Mouse (Mus musculus): ENCODE results near the gene Tmem54. TPM values are rescaled to one million over a fixed set of nuclear protein-coding genes. Genes with fewer than 3 reads are reported as not detected.
A peak's percentile ranks its signal among the peaks of the same experiment; 100 is the strongest.

The Tmem54 gene
- polyA plus RNA-seq, 1 experiment from 2014 or later = not detected

DNA sequence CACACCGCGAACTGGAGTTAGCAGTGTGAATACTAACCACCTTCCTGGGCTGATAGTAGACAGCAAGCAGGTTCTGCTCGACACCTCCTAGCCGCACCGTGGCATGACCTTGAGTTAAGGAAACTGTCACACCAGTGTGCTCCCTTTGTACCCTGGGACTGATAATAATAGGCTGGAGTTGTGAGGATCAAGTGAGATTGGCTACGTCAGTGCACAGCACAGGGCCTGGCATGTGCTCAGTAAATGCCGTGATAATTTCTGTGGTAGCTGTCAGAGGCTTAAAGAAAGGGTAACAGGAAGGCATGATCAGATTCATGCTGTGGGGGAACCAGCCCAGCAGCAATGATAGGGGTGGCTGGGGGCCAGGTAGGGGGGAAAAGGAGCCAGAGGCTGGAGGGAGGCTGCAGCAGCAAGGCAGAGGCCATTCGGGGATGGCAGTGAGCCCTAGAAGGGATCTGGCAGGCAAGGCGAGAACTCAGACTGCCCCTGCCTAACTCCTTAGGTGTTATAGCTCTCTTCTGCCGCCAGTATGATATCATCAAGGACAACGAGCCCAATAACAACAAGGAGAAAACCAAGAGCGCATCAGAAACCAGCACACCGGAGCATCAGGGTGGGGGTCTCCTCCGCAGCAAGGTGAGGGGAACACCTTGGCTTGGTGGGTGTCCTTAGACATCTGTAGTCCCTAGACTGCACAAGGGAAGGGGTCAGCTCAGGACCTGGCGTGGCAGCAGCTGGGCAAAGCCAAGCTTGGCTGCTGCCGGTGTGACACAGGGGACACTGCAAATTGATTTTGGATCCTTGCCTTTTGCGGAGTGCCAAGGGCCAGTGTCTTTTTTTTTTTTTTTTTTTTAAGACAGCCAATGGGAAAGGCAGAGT, 36.5 kb downstream of the Tmem54 start:
- DNase-seq (ENCODE audit: low spot score) (no peak), ATAC-seq (no peak)

GRCm38 (mm10) chr4:129142439-129143045, 37.2 kb downstream of the Tmem54 start:
- Histone ChIP-seq H3K9me3 (replicated peaks; ENCODE audit: control insufficient read depth, low read length) (no peaks in the 10 kb centered on the region), H3K9ac (ENCODE audit: low read length) (no peak overlapping the region), H3K4me3 (ENCODE audit: low read depth, low read length) (no peak overlapping the region), H3K4me2 (ENCODE audit: low read length) (no peak overlapping the region), H3K36me3 (ENCODE audit: control insufficient read depth, insufficient read depth, low read length) (no peaks in the 10 kb centered on the region), H3K27ac (ENCODE audit: low read depth, low read length) (no peak overlapping the region), H3K27me3 (replicated peaks; ENCODE audit: control insufficient read depth, insufficient read depth, low read length) (peaks cover 11% of the 10 kb centered on the region; the same call in 1 of the 2 replicates), H3K4me1 (ENCODE audit: control insufficient read depth, insufficient read depth, low read length) (peaks cover 16% of the 10 kb centered on the region)
- DNase-seq (ENCODE audit: low spot score) (no peak), ATAC-seq (no peak)
- 88% methylated on average over 11 of the region's 11 CpGs for WGBS

More for the DNA sequence above, 36.5 kb downstream of the Tmem54 start:
- H3K4me1 ChIP-seq (ENCODE audit: control insufficient read depth, insufficient read depth, low read length) = peaks cover 16% of the 10 kb centered on the region
- H3K36me3 ChIP-seq (ENCODE audit: control insufficient read depth, insufficient read depth, low read length) = no peaks in the 10 kb centered on the region
- no peak overlapping the region for H3K9ac ChIP-seq (ENCODE audit: low read length)
- 74% methylated on average over 17 of the region's 17 CpGs for WGBS
- H3K27ac ChIP-seq (ENCODE audit: low read depth, low read length) = no peak overlapping the region
- no peaks in the 10 kb centered on the region for H3K9me3 ChIP-seq (replicated peaks; ENCODE audit: control insufficient read depth, low read length)
- H3K4me2 ChIP-seq (ENCODE audit: low read length) = no peak overlapping the region
- no peak overlapping the region for H3K4me3 ChIP-seq (ENCODE audit: low read depth, low read length)
- peaks cover 17% of the 10 kb centered on the region; the same call in 1 of the 2 replicates for H3K27me3 ChIP-seq (replicated peaks; ENCODE audit: control insufficient read depth, insufficient read depth, low read length)

GRCm38 (mm10) chr4:129143509-129143908, 38.2 kb downstream of the Tmem54 start:
- ATAC-seq (no peak), DNase-seq (ENCODE audit: low spot score) (no peak)
- Histone ChIP-seq H3K4me1 (ENCODE audit: control insufficient read depth, insufficient read depth, low read length) (peaks cover 19% of the 10 kb centered on the region), H3K9me3 (replicated peaks; ENCODE audit: control insufficient read depth, low read length) (no peaks in the 10 kb centered on the region), H3K4me3 (ENCODE audit: low read depth, low read length) (no peak overlapping the region), H3K27me3 (replicated peaks; ENCODE audit: control insufficient read depth, insufficient read depth, low read length) (peaks cover 4% of the 10 kb centered on the region; the same call in 1 of the 2 replicates), H3K27ac (ENCODE audit: low read depth, low read length) (no peak overlapping the region), H3K36me3 (ENCODE audit: control insufficient read depth, insufficient read depth, low read length) (peaks cover 3% of the 10 kb centered on the region), H3K4me2 (ENCODE audit: low read length) (no peak overlapping the region), H3K9ac (ENCODE audit: low read length) (no peak overlapping the region)
- 89% methylated on average over 5 of the region's 5 CpGs for WGBS

DNA sequence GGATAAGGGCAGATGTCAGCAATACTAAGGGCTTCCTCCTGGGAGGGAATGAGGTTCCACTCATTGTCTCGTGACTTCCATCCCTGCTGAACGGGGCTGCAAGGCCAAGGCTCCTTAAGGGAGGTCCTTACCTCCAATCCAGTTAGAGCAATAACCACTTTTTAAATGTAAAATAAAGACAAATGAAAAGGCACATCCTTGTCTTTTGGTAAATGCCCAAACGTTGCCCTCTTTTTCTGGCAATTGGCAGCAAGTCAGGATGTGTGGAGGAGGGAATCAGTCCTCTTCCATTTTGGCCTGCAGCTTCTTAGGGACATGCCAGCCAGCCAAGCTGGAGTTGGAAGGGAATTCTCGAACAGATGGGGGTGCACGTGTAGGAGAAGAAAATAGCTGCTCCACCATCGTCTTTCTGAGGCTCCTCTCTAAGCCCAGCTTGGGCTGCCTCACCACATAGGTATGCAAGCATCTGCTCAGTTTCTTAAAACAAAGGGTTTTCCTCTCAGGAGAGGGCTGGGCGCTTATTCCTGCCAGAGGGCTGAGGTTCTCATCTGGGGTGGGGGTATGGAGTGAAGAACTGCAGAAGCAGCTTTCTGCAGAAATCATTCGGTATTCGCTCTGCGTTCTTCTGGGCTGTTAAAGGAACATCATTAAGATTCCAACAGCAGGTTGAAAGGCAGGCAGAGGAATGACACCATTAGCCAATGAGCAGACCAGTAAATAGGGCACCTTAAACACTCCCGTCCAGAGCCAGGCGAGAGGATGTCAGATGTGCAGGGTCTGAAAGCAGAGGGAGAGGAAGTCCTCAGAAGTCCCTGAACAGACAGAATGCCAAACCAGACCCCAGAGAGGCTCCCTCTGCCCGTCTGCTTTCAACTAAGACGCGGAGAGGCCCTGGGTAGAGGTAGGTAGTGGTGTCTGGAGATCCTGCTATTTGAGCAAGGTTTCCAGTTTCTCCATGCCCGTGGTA, 39.3 kb downstream of the Tmem54 start:
- peak overlapping the region; percentile 79 for H3K27ac ChIP-seq (ENCODE audit: low read depth, low read length)
- DNase-seq (ENCODE audit: low spot score) (peak; percentile 81), ATAC-seq (peak; percentile 88)
- H3K36me3 ChIP-seq (ENCODE audit: control insufficient read depth, insufficient read depth, low read length) = peaks cover 9% of the 10 kb centered on the region
- H3K4me1 ChIP-seq (ENCODE audit: control insufficient read depth, insufficient read depth, low read length) = peaks cover 20% of the 10 kb centered on the region
- no peaks in the 10 kb centered on the region for H3K27me3 ChIP-seq (replicated peaks; ENCODE audit: control insufficient read depth, insufficient read depth, low read length)
- H3K9me3 ChIP-seq (replicated peaks; ENCODE audit: control insufficient read depth, low read length) = no peaks in the 10 kb centered on the region
- no peak overlapping the region for H3K4me3 ChIP-seq (ENCODE audit: low read depth, low read length)
- H3K4me2 ChIP-seq (ENCODE audit: low read length) = no peak overlapping the region
- WGBS = 36% methylated on average over 16 of the region's 16 CpGs
- no peak overlapping the region; the same call in 1 of the 2 replicates for H3K9ac ChIP-seq (ENCODE audit: low read length)

GRCm38 (mm10) chr4:129145411-129145810, 40.1 kb downstream of the Tmem54 start:
- 69% methylated on average over 4 of the region's 4 CpGs for WGBS
- Histone ChIP-seq H3K27ac (ENCODE audit: low read depth, low read length) (peak overlapping the region; percentile 79), H3K9me3 (replicated peaks; ENCODE audit: control insufficient read depth, low read length) (no peaks in the 10 kb centered on the region), H3K36me3 (ENCODE audit: control insufficient read depth, insufficient read depth, low read length) (peaks cover 14% of the 10 kb centered on the region), H3K9ac (ENCODE audit: low read length) (no peak overlapping the region), H3K4me2 (ENCODE audit: low read length) (no peak overlapping the region), H3K4me3 (ENCODE audit: low read depth, low read length) (no peak overlapping the region), H3K4me1 (ENCODE audit: control insufficient read depth, insufficient read depth, low read length) (peaks cover 20% of the 10 kb centered on the region), H3K27me3 (replicated peaks; ENCODE audit: control insufficient read depth, insufficient read depth, low read length) (no peaks in the 10 kb centered on the region)
- ATAC-seq (no peak), DNase-seq (ENCODE audit: low spot score) (no peak)

GRCm38 (mm10) chr4:129145943-129146342, 40.6 kb downstream of the Tmem54 start:
- no peaks in the 10 kb centered on the region for H3K9me3 ChIP-seq (replicated peaks; ENCODE audit: control insufficient read depth, low read length)
- ATAC-seq (no peak), DNase-seq (ENCODE audit: low spot score) (no peak)
- H3K4me3 ChIP-seq (ENCODE audit: low read depth, low read length) = no peak overlapping the region
- H3K27me3 ChIP-seq (replicated peaks; ENCODE audit: control insufficient read depth, insufficient read depth, low read length) = no peaks in the 10 kb centered on the region
- no peak overlapping the region for H3K27ac ChIP-seq (ENCODE audit: low read depth, low read length)
- no peak overlapping the region for H3K9ac ChIP-seq (ENCODE audit: low read length)
- peaks cover 19% of the 10 kb centered on the region for H3K36me3 ChIP-seq (ENCODE audit: control insufficient read depth, insufficient read depth, low read length)
- H3K4me1 ChIP-seq (ENCODE audit: control insufficient read depth, insufficient read depth, low read length) = peaks cover 20% of the 10 kb centered on the region
- no peak overlapping the region for H3K4me2 ChIP-seq (ENCODE audit: low read length)
- WGBS = 87% methylated on average over 4 of the region's 4 CpGs

GRCm38 (mm10) chr4:129146392-129146791, 41.0 kb downstream of the Tmem54 start:
- no peak overlapping the region for H3K4me3 ChIP-seq (ENCODE audit: low read depth, low read length)
- no peak for DNase-seq (ENCODE audit: low spot score)
- no peak overlapping the region for H3K4me2 ChIP-seq (ENCODE audit: low read length)
- H3K36me3 ChIP-seq (ENCODE audit: control insufficient read depth, insufficient read depth, low read length) = peaks cover 23% of the 10 kb centered on the region
- H3K27ac ChIP-seq (ENCODE audit: low read depth, low read length) = no peak overlapping the region
- H3K4me1 ChIP-seq (ENCODE audit: control insufficient read depth, insufficient read depth, low read length) = peaks cover 20% of the 10 kb centered on the region
- 64% methylated on average over 2 of the region's 2 CpGs for WGBS
- ATAC-seq = no peak
- H3K27me3 ChIP-seq (replicated peaks; ENCODE audit: control insufficient read depth, insufficient read depth, low read length) = no peaks in the 10 kb centered on the region
- H3K9ac ChIP-seq (ENCODE audit: low read length) = no peak overlapping the region
- no peaks in the 10 kb centered on the region for H3K9me3 ChIP-seq (replicated peaks; ENCODE audit: control insufficient read depth, low read length)

DNA sequence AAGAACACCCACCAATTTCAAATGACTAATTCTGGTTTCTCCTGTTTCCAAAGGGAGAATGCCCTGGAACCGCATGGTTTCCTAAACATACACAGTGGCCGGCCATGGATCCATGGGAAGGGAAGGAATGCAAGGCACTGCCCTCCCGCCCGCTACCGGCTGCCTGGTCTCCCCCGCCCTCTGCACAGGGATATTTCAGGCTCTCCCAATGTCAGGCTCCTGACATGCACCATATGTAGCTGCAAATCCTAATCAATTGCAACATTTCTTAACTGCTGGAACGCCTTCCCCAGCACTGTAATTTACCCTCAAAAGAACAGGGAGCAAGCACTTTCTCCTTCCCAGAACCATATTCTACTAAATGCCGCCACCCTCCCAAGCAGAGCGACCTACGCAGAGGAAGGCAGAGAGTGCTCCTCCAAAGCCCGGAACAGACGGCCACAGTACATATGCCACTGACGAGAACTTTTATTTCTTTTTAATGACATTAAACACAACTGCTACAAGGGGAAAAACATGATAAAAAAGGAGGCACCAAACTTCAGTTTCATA, 42.3 kb downstream of the Tmem54 start:
- H3K9ac ChIP-seq (ENCODE audit: low read length) = no peak overlapping the region
- 83% methylated on average over 13 of the region's 13 CpGs for WGBS
- no peaks in the 10 kb centered on the region for H3K27me3 ChIP-seq (replicated peaks; ENCODE audit: control insufficient read depth, insufficient read depth, low read length)
- no peak overlapping the region for H3K27ac ChIP-seq (ENCODE audit: low read depth, low read length)
- no peaks in the 10 kb centered on the region for H3K9me3 ChIP-seq (replicated peaks; ENCODE audit: control insufficient read depth, low read length)
- ATAC-seq (no peak), DNase-seq (ENCODE audit: low spot score) (no peak)
- H3K36me3 ChIP-seq (ENCODE audit: control insufficient read depth, insufficient read depth, low read length) = peaks cover 31% of the 10 kb centered on the region
- peaks cover 20% of the 10 kb centered on the region for H3K4me1 ChIP-seq (ENCODE audit: control insufficient read depth, insufficient read depth, low read length)
- no peak overlapping the region for H3K4me2 ChIP-seq (ENCODE audit: low read length)
- no peak overlapping the region for H3K4me3 ChIP-seq (ENCODE audit: low read depth, low read length)

All from forebrain, embryonic 14.5 days (tissue).